Mouse (Mus musculus): Measurements from ENCODE around the gene Zbtb9.

GRCm38 (mm10) chr17:26995562-26995961, 22.6 kb downstream of the Zbtb9 start:
- no peak for TF ChIP-seq CTCF (IDR thresholded peaks at IDR 0.05 in 2 of 3, conservative IDR thresholded peaks at IDR 0.05 in 1 of 3; ENCODE audit: control insufficient read depth in 1 of 3, insufficient read depth in 1 of 3, low read depth in 2 of 3, low read length in 3 of 3, poor library complexity in 1 of 3, severe bottlenecking in 1 of 3)
- no peak for TF ChIP-seq GATA1 (IDR thresholded peaks at IDR 0.05; ENCODE audit: low read depth, low read length)
- no peak for TF ChIP-seq ZC3H11A (IDR thresholded peaks at IDR 0.05; ENCODE audit: low read depth, low read length)
- TF ChIP-seq GABPA (IDR thresholded peaks at IDR 0.05; ENCODE audit: low read depth, low read length) = no peak
- no peak for TF ChIP-seq MAX (IDR thresholded peaks at IDR 0.05; ENCODE audit: low read length)
